Mouse (Mus musculus): Measurements from ENCODE around the gene Slc4a3.

DNA sequence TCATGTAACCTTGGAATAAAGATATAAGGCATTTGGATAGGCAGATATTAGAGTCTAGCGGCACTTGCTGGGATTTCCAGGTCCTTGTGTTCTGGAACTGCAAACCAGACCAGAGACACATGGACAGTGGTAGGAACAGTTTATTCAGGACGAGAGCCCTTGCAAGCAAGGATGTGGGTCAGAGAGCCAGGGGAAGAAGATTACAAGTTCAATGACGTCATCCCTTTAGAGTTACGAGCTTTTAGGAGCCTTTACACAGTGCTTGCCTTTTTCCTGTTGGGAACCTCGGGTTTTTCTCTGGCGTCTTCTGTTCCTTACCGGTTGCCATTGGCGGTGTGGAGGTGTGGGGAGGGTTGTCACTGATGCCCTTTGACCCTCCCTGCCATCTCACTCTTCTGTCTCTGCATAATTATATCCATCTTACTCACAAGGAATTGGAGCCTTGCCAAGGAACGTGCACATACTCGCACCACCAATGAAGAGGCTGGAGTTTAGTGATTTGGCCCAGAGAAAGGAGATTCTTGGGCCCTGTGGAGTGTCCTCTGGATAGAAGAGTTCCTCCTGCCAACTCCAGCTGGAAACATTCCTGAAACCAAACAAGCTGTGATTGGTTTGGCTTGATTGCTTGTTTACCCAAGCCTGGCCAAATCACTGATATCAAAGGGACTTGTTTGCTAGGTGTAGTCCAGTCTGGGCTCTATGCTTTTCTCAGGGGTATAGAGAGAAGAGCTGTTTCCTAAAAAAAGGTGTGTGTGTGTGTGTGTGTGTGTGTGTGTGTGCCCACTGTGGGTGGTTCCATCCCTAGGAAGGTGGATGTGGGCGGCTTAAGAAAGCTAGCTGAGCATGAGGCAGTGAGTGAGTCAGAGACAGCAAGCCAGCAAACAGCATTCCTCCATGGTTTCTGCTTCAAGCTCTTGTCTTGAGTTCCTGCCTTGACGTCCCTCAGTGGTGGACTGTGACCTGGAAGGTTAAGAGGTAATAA is 42.0 kb downstream of the Slc4a3 start:
- TF ChIP-seq POLR2A (IDR thresholded peaks at IDR 0.05; ENCODE audit: control insufficient read depth, low read depth, low read length) (no peak), CTCF (IDR thresholded peaks at IDR 0.05; ENCODE audit: control insufficient read depth, insufficient read depth, insufficient replicate concordance, low read depth, low read length) (no peak)
